Mouse (Mus musculus): ENCODE measurements around the gene S100a13. TPM values are rescaled to one million over a fixed set of nuclear protein-coding genes. Genes with fewer than 3 reads are reported as not detected.
A peak's percentile ranks its signal among the peaks of the same experiment; 100 is the strongest.

Gene S100a13
- polyA plus RNA-seq, 1 experiment = 74.6 TPM

- Histone ChIP-seq H3K27ac (ENCODE audit: insufficient read depth, low read length) (peak overlapping the region; percentile 97), H3K4me1 (ENCODE audit: control insufficient read depth, insufficient read depth, low read length) (no peaks in the 10 kb centered on the region), H3K4me3 (ENCODE audit: insufficient read depth, low read length) (peak overlapping the region; percentile 18)
- TF ChIP-seq CTCF (IDR thresholded peaks at IDR 0.05; ENCODE audit: extremely low read depth, insufficient read depth, low read length) (no peak), POLR2A (IDR thresholded peaks at IDR 0.05; ENCODE audit: extremely low read depth, insufficient read depth, low read length) (no peak)
Observed at GRCm38 (mm10) chr3:90540904-90541303, 26.7 kb downstream of the S100a13 start.

GRCm38 (mm10) chr3:90549676-90550420 lies 35.6 kb downstream of the S100a13 start:
- no peaks in the 10 kb centered on the region for H3K4me1 ChIP-seq (ENCODE audit: control insufficient read depth, insufficient read depth, low read length)
- TF ChIP-seq POLR2A (IDR thresholded peaks at IDR 0.05; ENCODE audit: extremely low read depth, insufficient read depth, low read length) (no peak), CTCF (IDR thresholded peaks at IDR 0.05; ENCODE audit: extremely low read depth, insufficient read depth, low read length) (no peak)
- H3K4me3 ChIP-seq (ENCODE audit: insufficient read depth, low read length) = no peak overlapping the region
- H3K27ac ChIP-seq (ENCODE audit: insufficient read depth, low read length) = no peak overlapping the region

GRCm38 (mm10) chr3:90550421-90550790 lies 36.2 kb downstream of the S100a13 start:
- TF ChIP-seq CTCF (IDR thresholded peaks at IDR 0.05; ENCODE audit: extremely low read depth, insufficient read depth, low read length) (no peak), POLR2A (IDR thresholded peaks at IDR 0.05; ENCODE audit: extremely low read depth, insufficient read depth, low read length) (no peak)
- no peak overlapping the region for H3K4me3 ChIP-seq (ENCODE audit: insufficient read depth, low read length)
- no peak overlapping the region for H3K27ac ChIP-seq (ENCODE audit: insufficient read depth, low read length)
- no peaks in the 10 kb centered on the region for H3K4me1 ChIP-seq (ENCODE audit: control insufficient read depth, insufficient read depth, low read length)

- no peak overlapping the region for H3K27ac ChIP-seq (ENCODE audit: insufficient read depth, low read length)
- H3K4me3 ChIP-seq (ENCODE audit: insufficient read depth, low read length) = no peak overlapping the region
- H3K4me1 ChIP-seq (ENCODE audit: control insufficient read depth, insufficient read depth, low read length) = no peaks in the 10 kb centered on the region
- TF ChIP-seq CTCF (IDR thresholded peaks at IDR 0.05; ENCODE audit: extremely low read depth, insufficient read depth, low read length) = no peak
- TF ChIP-seq POLR2A (IDR thresholded peaks at IDR 0.05; ENCODE audit: extremely low read depth, insufficient read depth, low read length) = no peak
Observed at GRCm38 (mm10) chr3:90552231-90552630, 38.0 kb downstream of the S100a13 start.

GRCm38 (mm10) chr3:90555954-90556353 lies 41.7 kb downstream of the S100a13 start:
- Histone ChIP-seq H3K4me1 (ENCODE audit: control insufficient read depth, insufficient read depth, low read length) (no peaks in the 10 kb centered on the region), H3K27ac (ENCODE audit: insufficient read depth, low read length) (no peak overlapping the region), H3K4me3 (ENCODE audit: insufficient read depth, low read length) (no peak overlapping the region)
- TF ChIP-seq CTCF (IDR thresholded peaks at IDR 0.05; ENCODE audit: extremely low read depth, insufficient read depth, low read length) = no peak
- TF ChIP-seq POLR2A (IDR thresholded peaks at IDR 0.05; ENCODE audit: extremely low read depth, insufficient read depth, low read length) = no peak

GRCm38 (mm10) chr3:90560008-90560628 lies 45.9 kb downstream of the S100a13 start, which contains the start of gene S100a3:
TSS of gene S100a3 (plus strand) at chr3:90560578.
- Histone ChIP-seq H3K27ac (ENCODE audit: insufficient read depth, low read length) (no peak within 1 kb of the TSS), H3K4me3 (ENCODE audit: insufficient read depth, low read length) (no peak within 1 kb of the TSS), H3K4me1 (ENCODE audit: control insufficient read depth, insufficient read depth, low read length) (no peaks in the 10 kb centered on the region)
- no peak for TF ChIP-seq POLR2A (IDR thresholded peaks at IDR 0.05; ENCODE audit: extremely low read depth, insufficient read depth, low read length)
- TF ChIP-seq CTCF (IDR thresholded peaks at IDR 0.05; ENCODE audit: extremely low read depth, insufficient read depth, low read length) = no peak

Other genes with a start within 250 kb of the S100a13 start
- gene Dennd4b, start 249.2 kb upstream of the S100a13 start, polyA plus RNA-seq (2012; rRNA removed) = 40.4 and 47.3 TPM in 2 replicates
- 33.2 and 35.4 TPM in 2 replicates for gene Gatad2b, start 221.3 kb upstream of the S100a13 start, polyA plus RNA-seq (2012; rRNA removed)
- gene Slc27a3, start 124.5 kb upstream of the S100a13 start, polyA plus RNA-seq (2012; rRNA removed) = 6.8 and 9.4 TPM in 2 replicates
- 44.8 and 46.1 TPM in 2 replicates for gene Ints3, start 80.8 kb upstream of the S100a13 start, polyA plus RNA-seq (2012; rRNA removed)
- 3.3 and 4.7 TPM in 2 replicates for gene Npr1, start 48.6 kb upstream of the S100a13 start, polyA plus RNA-seq (2012; rRNA removed)
- gene Ilf2, start 38.3 kb upstream of the S100a13 start, polyA plus RNA-seq (2012; rRNA removed) = 78.7 and 79.5 TPM in 2 replicates
- 65.0 and 73.2 TPM in 2 replicates for gene Snapin, start 23.4 kb upstream of the S100a13 start, polyA plus RNA-seq (2012; rRNA removed)
- gene Chtop, start 4.9 kb upstream of the S100a13 start, polyA plus RNA-seq (2012; rRNA removed) = 126 and 131 TPM in 2 replicates
- gene S100a1, start within 50 bp of the S100a13 start, polyA plus RNA-seq (2012; rRNA removed) = 265 and 281 TPM in 2 replicates
- gene S100a14, start 12.4 kb downstream of the S100a13 start, polyA plus RNA-seq (2012; rRNA removed) = not detected in 2 replicates
- 116 and 134 TPM in 2 replicates for gene S100a16, start 22.8 kb downstream of the S100a13 start, polyA plus RNA-seq (2012; rRNA removed)
- 1.9 and 2.0 TPM in 2 replicates for gene S100a3, start 46.1 kb downstream of the S100a13 start, polyA plus RNA-seq (2012; rRNA removed)
- gene S100a2, start 75.8 kb downstream of the S100a13 start, polyA plus RNA-seq (2012; rRNA removed) = not detected in 2 replicates
- not detected in 2 replicates for gene Gm42674, start 87.5 kb downstream of the S100a13 start, polyA plus RNA-seq (2012; rRNA removed)
- gene S100a4, start 89.3 kb downstream of the S100a13 start, polyA plus RNA-seq (2012; rRNA removed) = 10.9 and 13.4 TPM in 2 replicates
- gene S100a5, start 94.1 kb downstream of the S100a13 start, polyA plus RNA-seq (2012; rRNA removed) = not detected in 2 replicates
- gene S100a6, start 98.4 kb downstream of the S100a13 start, polyA plus RNA-seq (2012; rRNA removed) = 51.5 and 66.4 TPM in 2 replicates
- gene S100a7a, start 139.6 kb downstream of the S100a13 start, polyA plus RNA-seq (2012; rRNA removed) = 1.0 and 1.1 TPM in 2 replicates
- gene S100a8, start 154.5 kb downstream of the S100a13 start, polyA plus RNA-seq (2012; rRNA removed) = 0.95 and 1.8 TPM in 2 replicates
- 1.6 and 2.2 TPM in 2 replicates for gene S100a9, start 181.3 kb downstream of the S100a13 start, polyA plus RNA-seq (2012; rRNA removed)
- gene Pglyrp4, start 212.5 kb downstream of the S100a13 start, polyA plus RNA-seq (2012; rRNA removed) = not detected in 2 replicates